Mouse (Mus musculus) spleen, adult 10 weeks (tissue): ENCODE data around the gene Tbcd. TPM values are rescaled to one million over a fixed set of nuclear protein-coding genes. Genes with fewer than 3 reads are reported as not detected.

Experiments
- polyA plus RNA-seq: library from polyadenylated mRNA; stranded (reverse); fragments of 350-450 nt; fragmentation: Illumina TruSeq; extraction: RNeasy Lipid Tissue Mini Kit (QIAGEN cat#74804); gene quantifications from one replicate; pipeline ENCODE4 v1.2.3, GENCODE M21; 2015; ENCODE audit warnings: low replicate concordance; ENCODE audit not compliant: insufficient read depth

Gene Tbcd
- 30.0 TPM for polyA plus RNA-seq

GRCm38 (mm10) chr11:121451753-121452635, at the start of gene Tbcd:
Gene Tbcd, plus strand, starts transcription at chr11:121451949.

GRCm38 (mm10) chr11:121420830-121421552, 30.8 kb upstream of the Tbcd start, which contains the start of gene Fn3krp:
Gene Fn3krp, plus strand, starts transcription at chr11:121421401.

GRCm38 (mm10) chr11:121434156-121435155, 17.3 kb upstream of the Tbcd start, which contains the start of gene Fn3k:
Gene Fn3k, plus strand, starts transcription at chr11:121434913.

GRCm38 (mm10) chr11:121519131-121519530, 67.4 kb downstream of the Tbcd start, which contains the start of gene Zfp750:
Gene Zfp750, minus strand, starts transcription at chr11:121519333.

Other genes starting within 250 kb of the Tbcd start
- 9.2 TPM for gene Hexdc, start 247.5 kb upstream of the Tbcd start, polyA plus RNA-seq
- gene Ogfod3, start 247.2 kb upstream of the Tbcd start, polyA plus RNA-seq, result 4.4 TPM
- gene Cybc1, start 222.6 kb upstream of the Tbcd start, polyA plus RNA-seq, result 178 TPM
- gene Narf, start 214.7 kb upstream of the Tbcd start, polyA plus RNA-seq, result 26.9 TPM
- gene Foxk2, start 192.0 kb upstream of the Tbcd start, polyA plus RNA-seq, result 21.6 TPM
- gene Wdr45b, start 97.5 kb upstream of the Tbcd start, polyA plus RNA-seq, result 37.4 TPM
- gene Rab40b, start 63.7 kb upstream of the Tbcd start, polyA plus RNA-seq, result 0.66 TPM
- 14.3 TPM for gene Fn3krp, start 30.5 kb upstream of the Tbcd start, polyA plus RNA-seq
- 4.0 TPM for gene Fn3k, start 17.0 kb upstream of the Tbcd start, polyA plus RNA-seq
- gene Zfp750, start 67.4 kb downstream of the Tbcd start, polyA plus RNA-seq, result not detected
- 11.0 TPM for gene B3gntl1, start 221.2 kb downstream of the Tbcd start, polyA plus RNA-seq
- 8.3 TPM for gene Metrnl, start 249.6 kb downstream of the Tbcd start, polyA plus RNA-seq